Mouse (Mus musculus) cerebellum, postnatal 14 days (tissue): Measurements from ENCODE around the gene Gm6176.
"Not testable (repeated sequence)": the region's sequence is repeated elsewhere in the genome, so short reads cannot be mapped to it uniquely, and the experiment has no call there.

Experiments
- DNase-seq, 2 experiments: peaks; one replicate each; pipeline ENCODE4 v3.0.0; 2021; ENCODE audit warnings: mixed read lengths in 2 of 2

The Gm6176 gene

GRCm38 (mm10) chr7:22056205-22056604, at the start of gene Gm6176:
Gene Gm6176 (minus strand): TSS chr7:22056305.
- DNase-seq: not testable (repeated sequence)

- DNase-seq: not testable (repeated sequence)
These were observed 12.7 kb upstream of the Gm6176 start, which contains the start of gene Vmn1r139 for GRCm38 (mm10) chr7:22068757-22069156. Gene Vmn1r139 (plus strand): TSS chr7:22069057.

GRCm38 (mm10) chr7:22028797-22029196, 27.3 kb downstream of the Gm6176 start, which contains the start of gene Vmn1r138:
Gene Vmn1r138 (minus strand): TSS chr7:22028897.
- not testable (repeated sequence) for DNase-seq
